ENCODE assay signal across 7 mouse cellular contexts in the genomic region with DNA sequence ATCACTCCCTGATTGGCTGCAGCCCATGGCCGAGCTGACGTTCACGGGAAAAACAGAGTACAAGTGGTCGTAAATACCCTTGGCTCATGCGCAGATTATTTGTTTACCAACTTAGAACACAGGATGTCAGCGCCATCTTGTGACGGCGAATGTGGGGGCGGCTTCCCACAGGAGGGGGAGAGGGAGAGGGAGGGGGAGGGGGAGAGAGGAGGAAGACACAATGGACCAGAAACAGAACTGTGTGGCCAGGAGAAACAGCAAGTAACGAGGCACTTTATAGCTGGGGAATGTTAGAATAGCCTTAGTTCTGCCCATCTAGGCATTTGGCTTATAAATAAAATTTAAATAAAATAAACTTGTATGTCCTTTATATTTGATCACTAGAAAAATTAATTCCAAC.
DNase-seq lines count a peak whose midpoint lies in the region; ATAC-seq and TF ChIP-seq lines count a peak whose summit lies in the region.
"Not testable (repeated sequence)": the region's sequence is repeated elsewhere in the genome, so short reads cannot be mapped to it uniquely, and the experiment has no call there.

No protein-coding gene starts in this region.

- not testable (repeated sequence) for TF ChIP-seq POLR2A in MEL (IDR thresholded peaks at IDR 0.05; ENCODE audit: control insufficient read depth in 1 of 2, insufficient read depth in 1 of 2, low read depth in 1 of 2, low read length in 2 of 2, poor library complexity in 1 of 2); kidney, adult 2 months (IDR thresholded peaks at IDR 0.05; ENCODE audit: low read depth, low read length)

- H3K4me2 ChIP-seq in lung, postnatal 0 days (replicated peaks; ENCODE audit: low read depth, low read length) = not testable (repeated sequence)

- H3K27ac ChIP-seq in MEL (ENCODE audit: control insufficient read depth, low read depth, low read length) = peak overlapping the region; percentile 47
- H3K27ac ChIP-seq in kidney, adult 2 months (ENCODE audit: insufficient read depth, low read depth, low read length); lung, postnatal 0 days (ENCODE audit: low read length): not testable (repeated sequence)

- not testable (repeated sequence) for H3K4me1 ChIP-seq in MEL (ENCODE audit: control insufficient read depth in 1 of 2, insufficient read depth in 2 of 2, low read length in 2 of 2); erythroblast, embryonic 14.5 days (ENCODE audit: control insufficient read depth); kidney, adult 2 months (ENCODE audit: control insufficient read depth, insufficient read depth, low read length); lung, postnatal 0 days (ENCODE audit: insufficient read depth, low read depth, low read length)

- not testable (repeated sequence) for H3K79me2 ChIP-seq in MEL (ENCODE audit: control insufficient read depth, insufficient read depth, low read length, poor library complexity)

- peak overlapping the region in 1 of 2 experiments; percentile 65; a peak in 2 of 4 replicates for H3K4me3 ChIP-seq in MEL (ENCODE audit: control insufficient read depth in 1 of 2, insufficient read depth in 1 of 2, low read depth in 2 of 2, low read length in 2 of 2)
- peak overlapping the region; percentile 42 for H3K4me3 ChIP-seq in erythroblast, embryonic 14.5 days (replicated peaks)
- H3K4me3 ChIP-seq in kidney, adult 2 months (ENCODE audit: insufficient read depth, low read depth, low read length); lung, postnatal 0 days (ENCODE audit: low read depth, low read length): not testable (repeated sequence)

- ATAC-seq in activated CD4-positive, CD25-positive, alpha-beta regulatory T cell, adult 4 months = peak; percentile 23
- not testable (repeated sequence) for ATAC-seq in lung, postnatal 0 days

- not testable (repeated sequence) for TF ChIP-seq RAD21 in MEL (IDR thresholded peaks at IDR 0.05; ENCODE audit: low read depth, low read length)

- not testable (repeated sequence) for H3K9me3 ChIP-seq in MEL (replicated peaks; ENCODE audit: insufficient read depth, low read length); erythroblast, embryonic 14.5 days (ENCODE audit: control insufficient read depth, low read length); lung, postnatal 0 days (ENCODE audit: low read length)

- H3K27me3 ChIP-seq in MEL (ENCODE audit: control insufficient read depth in 1 of 2, insufficient read depth in 2 of 2, low read length in 2 of 2); erythroblast, embryonic 14.5 days (ENCODE audit: control insufficient read depth); kidney, adult 2 months (replicated peaks; ENCODE audit: control insufficient read depth, insufficient read depth, low read length); lung, postnatal 0 days (replicated peaks; ENCODE audit: insufficient read depth, low read length): not testable (repeated sequence)

- not testable (repeated sequence) for TF ChIP-seq CTCF in MEL (IDR thresholded peaks at IDR 0.05 in 2 of 3, conservative IDR thresholded peaks at IDR 0.05 in 1 of 3; ENCODE audit: control insufficient read depth in 1 of 3, insufficient read depth in 1 of 3, low read depth in 2 of 3, low read length in 3 of 3, poor library complexity in 1 of 3, severe bottlenecking in 1 of 3); kidney, adult 2 months (conservative IDR thresholded peaks at IDR 0.05; ENCODE audit: insufficient read depth, insufficient read length, low read depth, low read length); lung, postnatal 0 days (IDR thresholded peaks at IDR 0.05)

- not testable (repeated sequence) for TF ChIP-seq EP300 in MEL (IDR thresholded peaks at IDR 0.05; ENCODE audit: low read depth in 1 of 2, low read length in 2 of 2); lung, postnatal 0 days (IDR thresholded peaks at IDR 0.05)

- 82% methylated on average over 6 of the region's 10 CpGs for WGBS in kidney, adult 2 months
- WGBS in lung, postnatal 0 days = 69% methylated on average over 1 of the region's 10 CpGs

- peak overlapping the region; percentile 42; the same call in 1 of the 2 replicates for H3K9ac ChIP-seq in MEL (ENCODE audit: control insufficient read depth, low read depth, low read length, poor library complexity, severe bottlenecking)
- H3K9ac ChIP-seq in lung, postnatal 0 days (replicated peaks; ENCODE audit: low read depth) = not testable (repeated sequence)

- not testable (repeated sequence) for H3K36me3 ChIP-seq in MEL (ENCODE audit: control insufficient read depth in 1 of 2, insufficient read depth in 2 of 2, low read length in 2 of 2); erythroblast, embryonic 14.5 days (ENCODE audit: control insufficient read depth); kidney, adult 2 months (ENCODE audit: control insufficient read depth, insufficient read depth, low read length); lung, postnatal 0 days (ENCODE audit: insufficient read depth, low read length)

- peak; percentile 63 for DNase-seq in MEL (ENCODE audit: low read depth, low spot score)
- DNase-seq in kidney, adult 2 months = peak; percentile 12
- peak; percentile 29 for DNase-seq in lung, postnatal 0 days (ENCODE audit: low spot score)
- peak; percentile 40 for DNase-seq in naive thymus-derived CD4-positive, alpha-beta T cell, adult 2 months (ENCODE audit: low read depth)
- DNase-seq in thymus, postnatal 25 days = peak; percentile 11

Comparison
In these comparisons a context has a peak if more than half of its experiments do, and no peak if none do; other contexts are left out.
1. DNase-seq: peak in every context shown above with its lines; median percentile 63 in MEL; 40 in naive thymus-derived CD4-positive, alpha-beta T cell, adult 2 months; 29 in lung, postnatal 0 days; 12 in kidney, adult 2 months; 11 in thymus, postnatal 25 days.